Mouse (Mus musculus) kidney, adult 2 months (tissue): ENCODE results near the gene BC107364.

Experiments used
- CTCF ChIP-seq: fragments of 200-500 bp; conservative IDR thresholded peaks from 2 replicates; pipeline ENCODE4 v1.5.1; 2011; ENCODE audit warnings: low read depth, mild to moderate bottlenecking, control low read depth, low read length, moderate library complexity, mixed read lengths; ENCODE audit not compliant: insufficient read depth, insufficient read length
- POLR2A ChIP-seq: fragments of 200-500 bp; IDR thresholded peaks from one replicate; pipeline ENCODE4 v1.6.1; 2011; ENCODE audit warnings: low read depth, low read length, control low read depth

DNA sequence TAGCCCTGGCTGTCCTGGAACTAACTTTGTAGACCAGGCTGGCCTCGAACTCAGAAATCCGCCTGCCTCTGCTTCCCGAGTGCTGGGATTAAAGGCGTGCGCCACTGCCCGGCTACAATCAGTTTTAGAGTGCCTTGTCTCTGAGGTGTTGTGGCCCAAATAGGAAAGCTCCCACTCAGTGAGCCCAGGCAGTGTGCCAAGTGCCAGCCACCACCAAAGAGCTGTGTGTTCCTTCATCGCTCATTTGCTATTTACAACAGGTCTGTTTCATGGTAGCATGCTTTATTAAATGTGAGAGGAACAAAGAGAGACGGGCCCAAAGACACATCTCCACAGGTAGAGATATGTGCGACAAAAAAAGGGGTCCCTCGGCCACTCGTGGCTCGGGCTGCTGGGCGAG, 30.3 kb upstream of the BC107364 start:
- no peak for TF ChIP-seq CTCF
- TF ChIP-seq POLR2A: no peak
